Mouse (Mus musculus) brain, embryonic 14.5 days (tissue): ENCODE data around the gene Diaph3. TPM values are rescaled to one million over a fixed set of nuclear protein-coding genes. Genes with fewer than 3 reads are reported as not detected.

Experiments
- DNase-seq: peaks from one replicate; pipeline ENCODE4 v3.0.0-alpha.2; 2011; ENCODE audit warnings: low read depth
- CTCF ChIP-seq: fragments of 200-500 bp; IDR thresholded peaks from 2 replicates; pipeline ENCODE4 v1.5.1; 2012; ENCODE audit warnings: inconsistent platforms, mild to moderate bottlenecking, moderate library complexity, borderline replicate concordance; ENCODE audit not compliant: insufficient read depth, insufficient read length; ENCODE audit errors: extremely low read depth
- POLR2A ChIP-seq: fragments of 200-500 bp; IDR thresholded peaks from 2 replicates; pipeline ENCODE4 v1.6.1; 2012; ENCODE audit warnings: mild to moderate bottlenecking, inconsistent platforms, borderline replicate concordance; ENCODE audit not compliant: poor library complexity, insufficient read depth, insufficient read length, severe bottlenecking; ENCODE audit errors: extremely low read depth
- polyA plus RNA-seq: library from polyadenylated mRNA; depleted of rRNA; stranded (reverse); fragments of >200 nt; gene quantifications from 2 replicates; pipeline ENCODE4 v1.2.3, GENCODE M21; 2012; rRNA removed

The Diaph3 gene
- polyA plus RNA-seq, result 2.8 and 2.9 TPM in 2 replicates

DNA sequence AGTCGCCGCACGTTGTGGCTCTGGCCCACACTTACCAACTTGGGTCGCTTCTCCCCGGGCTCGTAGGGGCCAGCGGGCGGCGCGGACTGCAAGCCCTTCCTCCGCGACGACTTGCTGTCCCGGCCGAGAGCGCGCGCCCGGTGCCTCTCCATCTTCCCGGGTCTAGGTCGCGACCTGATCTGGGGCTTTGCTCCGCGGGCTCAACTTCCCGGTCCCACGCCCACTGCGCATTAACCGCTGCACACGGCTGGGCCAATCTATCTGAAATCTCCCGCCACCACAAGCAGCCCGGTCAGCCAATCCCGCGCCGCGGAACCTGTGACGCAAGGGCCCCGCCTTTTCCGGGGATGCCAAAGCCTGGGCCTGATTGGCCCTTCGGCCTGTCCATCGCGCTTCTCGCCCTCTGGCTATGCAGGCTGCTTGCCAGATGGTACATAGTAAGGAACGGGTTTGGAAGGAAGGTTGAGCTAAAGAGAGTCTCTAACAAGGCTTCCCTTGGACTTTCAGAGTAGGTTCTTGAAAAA, at the start of gene Diaph3:
Gene Diaph3, minus strand, starts transcription at position 273 of the 524 bp plus-strand sequence.
- peak; percentile 99 for DNase-seq
- TF ChIP-seq POLR2A, result no peak
- TF ChIP-seq CTCF, result no peak

GRCm38 (mm10) chr14:87190685-87191084, 49.6 kb upstream of the Diaph3 start:
- TF ChIP-seq CTCF (no peak), POLR2A (no peak)
- DNase-seq, result no peak

DNA sequence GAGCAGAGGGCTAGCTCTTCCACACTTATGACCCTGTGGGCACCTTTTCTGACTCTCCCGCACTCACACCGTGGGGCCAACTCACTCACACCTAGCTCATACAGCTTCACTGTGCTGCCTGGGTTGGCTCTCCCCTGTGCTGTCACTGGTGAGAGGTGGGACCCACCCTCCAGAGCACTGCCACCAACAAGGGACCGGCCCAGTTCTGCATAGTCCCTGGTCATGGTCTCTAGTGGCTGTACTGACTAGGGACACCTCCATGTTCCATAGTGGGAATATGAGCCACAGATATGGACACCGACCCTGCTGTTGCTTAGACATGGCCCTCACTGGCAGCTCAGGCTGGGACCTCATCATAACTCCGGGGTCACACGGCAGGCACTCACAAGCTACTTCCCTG, 30.5 kb upstream of the Diaph3 start:
- TF ChIP-seq POLR2A, result no peak
- no peak for DNase-seq

- TF ChIP-seq CTCF (no peak), POLR2A (no peak)
- DNase-seq, result no peak
These were observed 28.1 kb upstream of the Diaph3 start for GRCm38 (mm10) chr14:87169151-87169550.

DNA sequence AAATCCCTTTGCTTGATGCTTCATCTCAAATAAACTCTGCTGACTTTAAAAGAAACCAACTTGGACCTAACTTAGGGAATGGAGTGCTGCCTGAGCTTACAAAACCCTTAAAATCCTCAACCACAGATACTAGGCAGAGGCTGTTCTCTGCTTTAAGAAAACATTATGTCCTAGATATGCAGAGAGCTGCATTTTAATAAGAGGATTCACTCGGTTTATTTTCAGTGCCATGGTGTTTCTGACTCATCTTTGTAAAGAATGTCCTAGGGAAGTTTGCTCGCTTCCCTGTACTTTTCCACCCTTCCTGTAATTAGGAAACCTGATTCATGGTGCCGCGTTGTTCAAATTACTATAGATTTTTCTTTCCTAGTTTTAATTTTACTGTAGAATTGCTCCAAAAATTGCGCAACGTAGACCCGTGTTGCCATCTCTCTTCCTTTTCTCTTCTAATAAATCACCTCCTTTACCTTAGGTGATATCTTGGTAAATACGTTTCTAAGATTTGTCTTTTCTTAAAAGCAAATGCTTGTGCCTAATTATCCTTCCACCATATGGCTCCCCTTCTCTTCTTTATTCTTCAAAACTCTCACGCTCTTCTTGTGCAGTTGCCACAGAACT, 14.7 kb upstream of the Diaph3 start:
- TF ChIP-seq POLR2A, result no peak
- no peak for TF ChIP-seq CTCF
- DNase-seq, result no peak

GRCm38 (mm10) chr14:87149684-87150083, 8.6 kb upstream of the Diaph3 start:
- TF ChIP-seq CTCF (no peak), POLR2A (no peak)
- DNase-seq, result no peak

GRCm38 (mm10) chr14:87146704-87147103, 5.7 kb upstream of the Diaph3 start:
- TF ChIP-seq CTCF, result no peak
- no peak for TF ChIP-seq POLR2A
- DNase-seq, result no peak

DNA sequence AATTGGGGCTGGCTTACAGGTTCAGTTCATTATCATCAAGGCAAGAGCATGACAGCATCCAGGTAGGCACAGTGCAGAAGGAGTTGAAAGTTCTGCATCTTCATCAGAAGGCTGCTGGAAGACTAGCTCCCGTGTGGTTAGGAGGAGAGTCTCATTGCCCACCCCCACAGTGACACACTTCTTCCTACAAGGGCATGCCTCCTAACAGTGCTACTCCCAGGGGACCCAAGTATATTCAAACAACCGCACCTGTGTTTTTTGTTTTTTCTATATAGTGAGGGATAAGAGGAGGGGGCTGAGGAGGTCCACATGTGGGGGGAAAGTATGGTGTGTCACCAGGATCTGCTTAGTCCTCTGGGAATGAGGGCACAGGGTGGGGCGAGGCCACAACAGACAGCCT, 4.3 kb upstream of the Diaph3 start:
- TF ChIP-seq POLR2A (no peak), CTCF (no peak)
- DNase-seq, result no peak

GRCm38 (mm10) chr14:87141777-87142176, 742 bp upstream of the Diaph3 start:
- DNase-seq, result no peak
- no peak for TF ChIP-seq CTCF
- TF ChIP-seq POLR2A, result no peak

DNA sequence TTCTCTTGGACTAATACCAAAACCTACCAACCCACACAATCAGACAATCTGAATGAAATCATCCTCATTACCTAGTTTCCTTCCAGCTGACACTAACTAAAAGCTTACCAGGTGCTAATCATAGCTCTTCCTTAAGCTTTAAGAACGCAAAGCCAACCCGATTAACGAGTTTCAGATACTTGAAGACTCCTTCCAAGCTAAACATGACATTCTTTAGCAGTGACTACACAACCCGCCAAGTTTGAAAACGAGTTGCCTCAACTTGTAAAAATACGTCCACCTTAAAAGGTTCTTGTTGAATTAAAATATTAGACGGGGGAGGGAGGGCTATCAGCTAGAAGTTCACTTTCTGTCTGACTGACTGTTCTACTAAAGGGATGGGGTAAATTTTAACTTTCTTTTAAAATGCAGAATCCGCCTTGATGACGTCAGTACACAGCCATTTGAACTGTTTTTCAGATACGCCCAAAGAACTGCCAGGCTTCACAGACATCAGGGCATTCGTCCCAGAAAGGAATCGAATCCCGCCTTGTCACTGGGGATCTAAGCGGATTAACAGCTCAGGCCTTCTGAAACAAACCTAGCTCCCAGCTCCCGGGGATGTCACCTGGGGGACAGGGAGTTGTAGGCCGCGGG, 590 bp downstream of the Diaph3 start:
- DNase-seq, result peak; percentile 63
- TF ChIP-seq POLR2A, result no peak
- TF ChIP-seq CTCF, result no peak

- DNase-seq, result no peak
- TF ChIP-seq CTCF (no peak), POLR2A (no peak)
These were observed 14.9 kb downstream of the Diaph3 start for GRCm38 (mm10) chr14:87126076-87126639.

DNA sequence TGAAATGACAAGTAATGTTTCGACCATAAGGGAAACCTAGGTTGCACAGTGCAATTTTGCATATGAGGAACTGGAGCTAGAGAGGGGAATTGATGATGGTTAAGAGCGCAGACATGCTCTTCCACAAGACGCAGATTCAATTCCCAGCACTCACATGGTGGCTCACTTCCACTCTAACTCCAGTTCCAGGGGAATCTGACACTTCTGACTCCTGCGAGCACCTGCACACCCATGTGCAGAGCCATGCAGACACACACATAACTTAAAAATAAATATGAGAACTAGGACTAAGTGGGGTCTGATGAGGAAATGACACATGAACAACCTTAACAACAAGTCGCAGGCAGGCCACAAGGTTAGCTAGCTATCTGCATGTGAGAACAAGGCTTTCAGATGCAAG, 15.5 kb downstream of the Diaph3 start:
- TF ChIP-seq CTCF (no peak), POLR2A (no peak)
- no peak for DNase-seq

DNA sequence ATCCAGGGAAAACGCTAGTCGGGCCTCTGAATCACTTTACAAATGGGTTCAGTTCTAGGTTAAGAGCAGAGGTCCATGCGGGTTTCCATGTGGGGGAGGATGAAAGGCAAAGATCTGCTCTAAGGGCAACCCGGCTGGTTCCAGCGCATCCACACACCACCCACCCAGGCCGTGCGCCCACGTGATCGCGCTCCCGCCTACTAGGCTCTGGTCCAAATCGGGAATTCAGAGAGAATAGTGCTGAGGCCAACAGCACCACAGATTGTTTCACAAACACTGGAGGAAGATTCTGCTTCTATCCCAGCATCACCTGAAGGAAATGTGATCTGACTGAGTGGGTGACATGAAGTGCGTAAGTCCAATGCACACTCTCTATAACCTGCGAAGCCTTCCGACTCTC, 17.9 kb downstream of the Diaph3 start:
- TF ChIP-seq CTCF (no peak), POLR2A (no peak)
- no peak for DNase-seq

DNA sequence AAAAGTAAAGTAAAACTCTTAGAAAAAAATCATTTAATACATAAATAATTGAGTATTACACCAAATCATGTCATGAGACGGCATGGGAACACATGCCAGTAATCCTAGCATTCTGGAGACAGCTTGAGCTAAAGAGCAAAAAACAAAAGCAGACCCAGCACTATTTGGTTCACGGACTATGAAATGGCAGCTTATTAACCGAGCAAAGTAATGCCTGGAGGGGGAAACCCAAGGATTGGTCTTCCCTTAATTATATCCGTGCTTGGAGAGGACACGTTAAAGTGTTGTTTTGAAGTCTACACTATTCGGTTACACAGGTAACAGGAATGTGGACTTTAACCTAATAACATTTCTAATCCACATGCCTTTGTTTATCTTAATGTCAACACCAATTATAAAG, 19.2 kb downstream of the Diaph3 start:
- DNase-seq, result peak; percentile 52
- TF ChIP-seq CTCF, result no peak
